Comparison of ENCODE assay signal across 12 mouse cellular contexts in genomic region chr1:158258685-158259292, GRCm38 (mm10).
"Had no signal": no experiment of that assay in that cellular context is flagged by ENCODE, and none has a peak within 500 bp of the region (broad histone marks: within the 10 kb centered on the region; RNA-seq: fewer than 3 reads in every experiment).

No protein-coding gene starts in this region.

- H3K27me3 ChIP-seq: kidney, embryonic 15.5 days; stomach, embryonic 15.5 days had no signal

- H3K36me3 ChIP-seq: kidney, embryonic 15.5 days; limb, embryonic 13.5 days; stomach, embryonic 15.5 days had no signal

- H3K4me2 ChIP-seq: kidney, embryonic 15.5 days; limb, embryonic 13.5 days; stomach, embryonic 15.5 days had no signal

- H3K27ac ChIP-seq: kidney, embryonic 15.5 days; limb, embryonic 13.5 days; liver, embryonic 14.5 days; stomach, embryonic 15.5 days had no signal

- H3K4me3 ChIP-seq: kidney, embryonic 15.5 days; limb, embryonic 13.5 days; stomach, embryonic 15.5 days had no signal

- DNase-seq: kidney, adult 2 months; kidney, postnatal 14 days; left cerebral cortex, postnatal 4 days; lung, adult 18-20 months; lung, postnatal 36 days; right cerebral cortex, postnatal 4 days; thymus, postnatal 36 days had no signal

- H3K9ac ChIP-seq: kidney, embryonic 15.5 days; limb, embryonic 13.5 days; liver, embryonic 14.5 days; stomach, embryonic 15.5 days had no signal

- ATAC-seq: midbrain, embryonic 16.5 days had no signal

- H3K4me1 ChIP-seq: kidney, embryonic 15.5 days; limb, embryonic 13.5 days; stomach, embryonic 15.5 days had no signal

- H3K9me3 ChIP-seq: kidney, embryonic 15.5 days; limb, embryonic 13.5 days; stomach, embryonic 15.5 days had no signal
